Mouse (Mus musculus): ENCODE results near the gene Spic. TPM values are rescaled to one million over a fixed set of nuclear protein-coding genes. Genes with fewer than 3 reads are reported as not detected.

Spic gene
- not detected in 2 replicates for polyA plus RNA-seq (2014; fragmentation: Nextera tagmentation; extraction: Ambion mirVana)

DNA sequence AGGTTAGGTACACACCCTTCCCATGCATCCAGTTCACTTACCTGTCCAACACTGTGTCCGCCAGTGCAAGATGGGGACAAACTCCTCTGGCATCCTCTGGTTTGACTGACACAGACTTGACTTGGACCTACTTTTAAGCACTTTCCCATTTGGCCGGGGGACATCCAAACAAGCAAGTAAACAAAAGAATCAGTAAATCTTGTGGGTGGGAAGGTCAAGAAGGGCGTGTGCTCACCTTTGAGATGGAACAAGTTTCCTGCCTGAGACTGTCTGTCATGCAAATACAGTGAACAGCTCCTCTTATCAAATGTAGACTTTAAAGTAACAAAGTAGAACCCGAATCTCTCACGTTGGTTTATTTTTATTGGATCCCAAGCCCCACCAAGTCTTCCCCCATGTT is at the start of gene Spic:
Gene Spic (minus strand): TSS at position 91 of the 400 bp plus-strand sequence.
- 64% methylated on average over 5 of the region's 5 CpGs for whole genome bisulfite sequencing
- no peaks in the 10 kb centered on the region for H3K9me3 ChIP-seq (ENCODE audit: control insufficient read depth, low read length)
- DNase-seq (ENCODE audit: low spot score) (no peak), ATAC-seq (ENCODE audit: insufficient read depth, low FRiP score, low TSS enrichment) (no peak)
- no peak within 1 kb of the TSS for H3K4me3 ChIP-seq (ENCODE audit: low read depth, low read length)
- H3K27ac ChIP-seq (ENCODE audit: low read depth, low read length): no peak within 1 kb of the TSS
- no peak within 1 kb of the TSS for H3K9ac ChIP-seq (ENCODE audit: low read length)
- H3K36me3 ChIP-seq (ENCODE audit: control insufficient read depth, insufficient read depth, low read length): no peaks in the 10 kb centered on the region
- H3K27me3 ChIP-seq (ENCODE audit: control insufficient read depth, insufficient read depth, low read length): no peaks in the 10 kb centered on the region
- H3K4me2 ChIP-seq (ENCODE audit: low read depth): no peak within 1 kb of the TSS
- no peaks in the 10 kb centered on the region for H3K4me1 ChIP-seq (ENCODE audit: control insufficient read depth, insufficient read depth, low read length)

DNA sequence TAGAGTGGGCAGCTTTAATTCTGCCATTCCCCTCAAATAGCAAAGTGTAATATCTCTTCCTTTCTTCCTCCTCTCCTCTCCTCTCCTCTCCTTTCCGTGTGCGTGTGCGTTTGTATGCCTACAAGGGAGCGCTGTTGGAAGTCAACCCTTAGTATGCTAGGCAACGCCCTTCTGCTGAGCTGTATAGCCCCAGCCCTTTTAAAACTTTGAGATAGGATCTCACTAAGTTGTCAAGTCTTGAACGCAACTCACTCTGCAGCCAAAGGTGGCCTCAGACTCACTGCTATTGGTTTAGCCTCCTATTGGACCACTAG is 47.5 kb upstream of the Spic start:
- Histone ChIP-seq H3K36me3 (ENCODE audit: control insufficient read depth, insufficient read depth, low read length) (no peaks in the 10 kb centered on the region), H3K9me3 (ENCODE audit: control insufficient read depth, low read length) (no peaks in the 10 kb centered on the region), H3K27me3 (ENCODE audit: control insufficient read depth, insufficient read depth, low read length) (no peaks in the 10 kb centered on the region), H3K9ac (ENCODE audit: low read length) (peak overlapping the region; percentile 93), H3K4me2 (ENCODE audit: low read depth) (peak overlapping the region; percentile 92), H3K4me3 (ENCODE audit: low read depth, low read length) (peak overlapping the region; percentile 98), H3K4me1 (ENCODE audit: control insufficient read depth, insufficient read depth, low read length) (peaks cover 10% of the 10 kb centered on the region), H3K27ac (ENCODE audit: low read depth, low read length) (no peak overlapping the region)
- WGBS: 14% methylated on average over 6 of the region's 6 CpGs
- DNase-seq (ENCODE audit: low spot score) (no peak), ATAC-seq (ENCODE audit: insufficient read depth, low FRiP score, low TSS enrichment) (no peak)

- no peak for DNase-seq (ENCODE audit: low spot score)
- H3K27me3 ChIP-seq (ENCODE audit: control insufficient read depth, insufficient read depth, low read length): no peaks in the 10 kb centered on the region
- WGBS: 2% methylated on average over 61 of the region's 61 CpGs
- ATAC-seq (ENCODE audit: insufficient read depth, low FRiP score, low TSS enrichment): peak; percentile 62
- H3K9ac ChIP-seq (ENCODE audit: low read length): peak overlapping the region; percentile 93
- H3K4me2 ChIP-seq (ENCODE audit: low read depth): peak overlapping the region; percentile 92
- peaks cover 10% of the 10 kb centered on the region for H3K4me1 ChIP-seq (ENCODE audit: control insufficient read depth, insufficient read depth, low read length)
- no peaks in the 10 kb centered on the region for H3K9me3 ChIP-seq (ENCODE audit: control insufficient read depth, low read length)
- no peak overlapping the region for H3K27ac ChIP-seq (ENCODE audit: low read depth, low read length)
- H3K36me3 ChIP-seq (ENCODE audit: control insufficient read depth, insufficient read depth, low read length): no peaks in the 10 kb centered on the region
- H3K4me3 ChIP-seq (ENCODE audit: low read depth, low read length): peak overlapping the region; percentile 98
Observed at GRCm38 (mm10) chr10:88731496-88732308, 46.9 kb upstream of the Spic start.

DNA sequence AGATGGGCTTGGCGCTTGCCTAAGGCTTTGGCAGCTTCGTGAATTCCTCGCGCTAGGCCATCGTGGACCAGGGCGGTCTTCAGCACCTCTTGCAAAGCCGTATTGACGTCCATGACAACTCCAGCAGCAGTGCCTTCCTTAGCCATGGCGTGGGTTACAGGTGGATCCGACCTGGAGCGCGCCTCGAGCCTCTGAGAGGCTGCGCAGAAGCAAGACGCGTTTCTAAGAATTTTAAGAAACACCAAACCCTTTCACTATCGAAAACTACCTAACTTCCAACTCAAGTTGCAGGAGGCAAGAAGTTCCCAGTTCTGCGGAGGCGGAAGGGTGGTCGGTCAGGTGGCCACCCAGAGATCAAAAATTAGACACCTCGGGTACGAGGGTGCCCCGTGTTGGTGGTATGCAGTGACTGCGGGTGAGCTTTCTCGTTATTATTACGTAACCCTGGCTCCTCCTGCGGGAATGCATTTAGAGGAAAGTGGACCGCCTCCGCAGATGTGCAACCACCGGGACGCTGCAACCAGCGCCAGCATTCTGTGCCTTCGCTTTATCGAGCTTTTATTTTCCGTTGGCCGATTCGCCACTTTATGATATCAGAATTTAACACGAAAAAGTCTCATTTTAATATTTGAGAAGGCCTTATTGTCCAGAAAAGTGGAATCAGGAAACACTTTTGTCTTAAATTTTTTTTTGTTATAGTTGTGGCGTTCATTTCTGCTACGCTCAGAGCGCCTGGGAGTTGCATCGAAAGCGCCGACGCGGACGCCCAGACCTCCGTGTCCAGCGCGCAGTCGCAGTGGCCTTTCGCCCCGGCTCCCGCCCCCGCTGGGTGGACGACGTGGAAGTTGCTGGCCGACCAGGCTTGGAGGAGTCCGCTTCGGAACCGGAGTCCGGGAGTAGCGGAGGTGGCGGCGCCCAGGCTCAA is 46.0 kb upstream of the Spic start, which contains the start of gene Arl1:
Gene Arl1 (plus strand): TSS at position 288 of the 925 bp plus-strand sequence.
- peak; percentile 90 for ATAC-seq (ENCODE audit: insufficient read depth, low FRiP score, low TSS enrichment)
- peak within 1 kb of the TSS; percentile 98 for H3K4me3 ChIP-seq (ENCODE audit: low read depth, low read length)
- DNase-seq (ENCODE audit: low spot score): peak; percentile 91
- WGBS: under 1% methylated on average over 65 of the region's 65 CpGs
- peak within 1 kb of the TSS; percentile 92 for H3K4me2 ChIP-seq (ENCODE audit: low read depth)
- no peaks in the 10 kb centered on the region for H3K36me3 ChIP-seq (ENCODE audit: control insufficient read depth, insufficient read depth, low read length)
- peak within 1 kb of the TSS; percentile 17; the same call in 1 of the 2 replicates for H3K27ac ChIP-seq (ENCODE audit: low read depth, low read length)
- H3K27me3 ChIP-seq (ENCODE audit: control insufficient read depth, insufficient read depth, low read length): no peaks in the 10 kb centered on the region
- peak within 1 kb of the TSS; percentile 93 for H3K9ac ChIP-seq (ENCODE audit: low read length)
- H3K4me1 ChIP-seq (ENCODE audit: control insufficient read depth, insufficient read depth, low read length): peaks cover 10% of the 10 kb centered on the region
- H3K9me3 ChIP-seq (ENCODE audit: control insufficient read depth, low read length): no peaks in the 10 kb centered on the region

GRCm38 (mm10) chr10:88728166-88728565 is 43.4 kb upstream of the Spic start:
- DNase-seq (ENCODE audit: low spot score): no peak
- no peaks in the 10 kb centered on the region for H3K27me3 ChIP-seq (ENCODE audit: control insufficient read depth, insufficient read depth, low read length)
- no peak overlapping the region for H3K4me3 ChIP-seq (ENCODE audit: low read depth, low read length)
- H3K9ac ChIP-seq (ENCODE audit: low read length): no peak overlapping the region
- H3K27ac ChIP-seq (ENCODE audit: low read depth, low read length): no peak overlapping the region
- H3K4me1 ChIP-seq (ENCODE audit: control insufficient read depth, insufficient read depth, low read length): peaks cover 10% of the 10 kb centered on the region
- ATAC-seq (ENCODE audit: insufficient read depth, low FRiP score, low TSS enrichment): no peak
- no peak overlapping the region for H3K4me2 ChIP-seq (ENCODE audit: low read depth)
- WGBS: 82% methylated on average over 8 of the region's 8 CpGs
- H3K9me3 ChIP-seq (ENCODE audit: control insufficient read depth, low read length): no peaks in the 10 kb centered on the region
- no peaks in the 10 kb centered on the region for H3K36me3 ChIP-seq (ENCODE audit: control insufficient read depth, insufficient read depth, low read length)

GRCm38 (mm10) chr10:88727128-88727527 is 42.3 kb upstream of the Spic start:
- Histone ChIP-seq H3K4me1 (ENCODE audit: control insufficient read depth, insufficient read depth, low read length) (peaks cover 8% of the 10 kb centered on the region), H3K4me2 (ENCODE audit: low read depth) (no peak overlapping the region), H3K9me3 (ENCODE audit: control insufficient read depth, low read length) (no peaks in the 10 kb centered on the region), H3K4me3 (ENCODE audit: low read depth, low read length) (no peak overlapping the region), H3K9ac (ENCODE audit: low read length) (no peak overlapping the region), H3K27ac (ENCODE audit: low read depth, low read length) (no peak overlapping the region), H3K36me3 (ENCODE audit: control insufficient read depth, insufficient read depth, low read length) (no peaks in the 10 kb centered on the region), H3K27me3 (ENCODE audit: control insufficient read depth, insufficient read depth, low read length) (no peaks in the 10 kb centered on the region)
- peak; percentile 52 for DNase-seq (ENCODE audit: low spot score)
- no peak for ATAC-seq (ENCODE audit: insufficient read depth, low FRiP score, low TSS enrichment)
- 46% methylated on average over 1 of the region's 1 CpGs for WGBS

- DNase-seq (ENCODE audit: low spot score): no peak
- H3K27ac ChIP-seq (ENCODE audit: low read depth, low read length): no peak overlapping the region
- no peak for ATAC-seq (ENCODE audit: insufficient read depth, low FRiP score, low TSS enrichment)
- no peaks in the 10 kb centered on the region for H3K36me3 ChIP-seq (ENCODE audit: control insufficient read depth, insufficient read depth, low read length)
- 0 out of 2 replicates have a peak, but pooled peaks cover 3% of the 10 kb centered on the region for H3K4me1 ChIP-seq (ENCODE audit: control insufficient read depth, insufficient read depth, low read length)
- no peaks in the 10 kb centered on the region for H3K27me3 ChIP-seq (ENCODE audit: control insufficient read depth, insufficient read depth, low read length)
- H3K4me2 ChIP-seq (ENCODE audit: low read depth): no peak overlapping the region
- 64% methylated on average over 2 of the region's 2 CpGs for WGBS
- no peaks in the 10 kb centered on the region for H3K9me3 ChIP-seq (ENCODE audit: control insufficient read depth, low read length)
- no peak overlapping the region for H3K4me3 ChIP-seq (ENCODE audit: low read depth, low read length)
- no peak overlapping the region for H3K9ac ChIP-seq (ENCODE audit: low read length)
Observed at GRCm38 (mm10) chr10:88725343-88725742, 40.5 kb upstream of the Spic start.

- Histone ChIP-seq H3K9ac (ENCODE audit: low read length) (no peak overlapping the region), H3K4me2 (ENCODE audit: low read depth) (no peak overlapping the region), H3K4me3 (ENCODE audit: low read depth, low read length) (no peak overlapping the region), H3K4me1 (ENCODE audit: control insufficient read depth, insufficient read depth, low read length) (no peaks in the 10 kb centered on the region), H3K27ac (ENCODE audit: low read depth, low read length) (no peak overlapping the region), H3K9me3 (ENCODE audit: control insufficient read depth, low read length) (no peaks in the 10 kb centered on the region), H3K27me3 (ENCODE audit: control insufficient read depth, insufficient read depth, low read length) (no peaks in the 10 kb centered on the region), H3K36me3 (ENCODE audit: control insufficient read depth, insufficient read depth, low read length) (no peaks in the 10 kb centered on the region)
- WGBS: 89% methylated on average over 1 of the region's 1 CpGs
- ATAC-seq (ENCODE audit: insufficient read depth, low FRiP score, low TSS enrichment) (no peak), DNase-seq (ENCODE audit: low spot score) (no peak)
Observed at GRCm38 (mm10) chr10:88719618-88720017, 34.8 kb upstream of the Spic start.

Data from neural tube, embryonic 11.5 days (tissue).